Mouse (Mus musculus): ENCODE data around the gene Gm15127.
"Not testable (repeated sequence)": the region's sequence is repeated elsewhere in the genome, so short reads cannot be mapped to it uniquely, and the experiment has no call there.

Gm15127 gene

GRCm38 (mm10) chrX:148663298-148663697, at the start of gene Gm15127:
Gene Gm15127 (plus strand): TSS chrX:148663598.
- DNase-seq (ENCODE audit: low spot score), result not testable (repeated sequence)

- not testable (repeated sequence) for DNase-seq (ENCODE audit: low spot score)
Observed at GRCm38 (mm10) chrX:148615053-148615452, 48.3 kb upstream of the Gm15127 start, which contains the start of gene Gm8334. Gene Gm8334 (minus strand): TSS chrX:148615153.

DNA sequence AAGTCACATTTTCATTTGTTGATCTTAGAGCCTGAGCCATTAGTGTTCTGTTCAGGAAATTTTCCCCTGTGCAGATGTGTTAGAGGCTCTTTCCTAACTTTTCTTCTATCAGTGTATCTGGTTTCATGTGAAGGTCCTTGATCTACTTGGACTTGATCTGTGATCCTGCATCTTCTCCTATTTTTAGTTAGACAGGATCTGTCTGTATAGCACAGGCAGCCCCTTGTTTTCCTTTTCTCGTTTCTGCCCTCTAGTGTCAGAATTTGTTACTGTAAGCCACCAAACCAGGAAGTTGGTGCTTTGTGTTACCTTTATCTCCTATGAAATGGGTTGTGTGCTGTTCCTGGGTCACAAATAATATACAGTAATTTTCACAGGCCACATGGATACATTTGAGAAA, 12.9 kb downstream of the Gm15127 start:
- peak; percentile 7 for DNase-seq (ENCODE audit: low spot score)

Measured in retina, embryonic 14.5 days (tissue).